Mouse (Mus musculus): ENCODE results near the gene Gm9936. TPM values are rescaled to one million over a fixed set of nuclear protein-coding genes. Genes with fewer than 3 reads are reported as not detected.
A peak's percentile ranks its signal among the peaks of the same experiment; 100 is the strongest.
"Not testable (repeated sequence)": the region's sequence is repeated elsewhere in the genome, so short reads cannot be mapped to it uniquely, and the experiment has no call there.

Gm9936 gene
- polyA plus RNA-seq, 1 experiment, result not detected

DNA sequence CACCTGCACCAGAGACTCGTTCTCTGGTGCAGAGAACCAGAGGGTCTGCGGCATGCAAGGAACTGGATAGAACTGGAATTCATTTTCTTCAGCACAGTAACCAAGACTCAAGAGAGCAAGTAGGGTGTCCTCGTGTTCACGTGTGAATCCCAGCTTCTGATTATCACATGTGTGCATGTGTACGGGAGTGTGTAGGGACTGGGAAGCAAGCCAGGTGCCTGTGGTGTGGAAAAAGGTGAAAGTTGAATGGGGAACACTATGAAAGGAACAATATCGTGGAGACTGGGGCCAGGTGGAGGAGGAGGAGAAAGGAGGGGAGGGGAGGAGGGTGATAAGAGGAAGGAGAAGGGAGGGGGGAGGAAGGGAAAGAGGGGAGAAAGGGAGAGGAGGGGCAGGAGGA is 28.3 kb upstream of the Gm9936 start:
- no peaks in the 10 kb centered on the region for H3K36me3 ChIP-seq (ENCODE audit: control insufficient read depth, insufficient read depth, low read length)
- no peak for TF ChIP-seq POLR2A (IDR thresholded peaks at IDR 0.05; ENCODE audit: low read depth, low read length)
- TF ChIP-seq CTCF (IDR thresholded peaks at IDR 0.05; ENCODE audit: extremely low read depth, insufficient read length, insufficient replicate concordance, low read depth, low read length), result no peak
- H3K27me3 ChIP-seq (ENCODE audit: control insufficient read depth, insufficient read depth, low read length), result no peaks in the 10 kb centered on the region
- H3K4me1 ChIP-seq (ENCODE audit: control insufficient read depth, insufficient read depth, insufficient read length, low read length), result no peaks in the 10 kb centered on the region
- WGBS, result 45% methylated on average over 6 of the region's 6 CpGs
- no peak overlapping the region for H3K4me3 ChIP-seq (ENCODE audit: low read depth, low read length)
- no peak overlapping the region for H3K27ac ChIP-seq (ENCODE audit: insufficient read depth, low read depth, low read length)

GRCm38 (mm10) chr5:114883022-114883421 is 24.5 kb upstream of the Gm9936 start:
- H3K27me3 ChIP-seq (ENCODE audit: control insufficient read depth, insufficient read depth, low read length), result no peaks in the 10 kb centered on the region
- TF ChIP-seq POLR2A (IDR thresholded peaks at IDR 0.05; ENCODE audit: low read depth, low read length), result no peak
- no peak for TF ChIP-seq CTCF (IDR thresholded peaks at IDR 0.05; ENCODE audit: extremely low read depth, insufficient read length, insufficient replicate concordance, low read depth, low read length)
- WGBS, result 90% methylated on average over 11 of the region's 11 CpGs
- no peak overlapping the region for H3K4me3 ChIP-seq (ENCODE audit: low read depth, low read length)
- H3K27ac ChIP-seq (ENCODE audit: insufficient read depth, low read depth, low read length), result no peak overlapping the region
- no peaks in the 10 kb centered on the region for H3K4me1 ChIP-seq (ENCODE audit: control insufficient read depth, insufficient read depth, insufficient read length, low read length)
- no peaks in the 10 kb centered on the region for H3K36me3 ChIP-seq (ENCODE audit: control insufficient read depth, insufficient read depth, low read length)

DNA sequence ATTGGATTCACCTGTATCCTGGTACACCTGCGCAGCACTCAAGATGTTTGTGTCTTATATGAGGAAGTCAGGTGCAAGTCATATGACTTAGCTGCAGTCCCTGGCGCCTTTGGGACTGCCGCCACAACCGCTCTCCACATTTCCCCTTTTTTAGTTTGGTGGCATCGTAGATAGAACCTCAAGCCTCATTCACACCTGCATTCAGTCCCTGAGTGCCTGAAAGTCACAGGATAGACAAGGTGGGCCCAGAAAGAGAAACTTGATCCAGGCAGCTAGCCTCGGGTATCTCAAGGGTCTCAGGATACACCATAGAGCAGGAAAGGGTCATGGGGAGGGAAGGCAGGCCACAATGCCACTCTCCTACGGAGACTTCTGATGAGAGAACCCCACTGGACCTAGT is 23.8 kb upstream of the Gm9936 start:
- 86% methylated on average over 6 of the region's 7 CpGs for WGBS
- H3K4me1 ChIP-seq (ENCODE audit: control insufficient read depth, insufficient read depth, insufficient read length, low read length); H3K27me3 ChIP-seq (ENCODE audit: control insufficient read depth, insufficient read depth, low read length); H3K4me3 ChIP-seq (ENCODE audit: low read depth, low read length); H3K27ac ChIP-seq (ENCODE audit: insufficient read depth, low read depth, low read length); H3K36me3 ChIP-seq (ENCODE audit: control insufficient read depth, insufficient read depth, low read length): not testable (repeated sequence)

GRCm38 (mm10) chr5:114879399-114879798 is 20.9 kb upstream of the Gm9936 start:
- WGBS, result 62% methylated on average over 13 of the region's 13 CpGs
- TF ChIP-seq CTCF (IDR thresholded peaks at IDR 0.05; ENCODE audit: extremely low read depth, insufficient read length, insufficient replicate concordance, low read depth, low read length) (no peak), POLR2A (IDR thresholded peaks at IDR 0.05; ENCODE audit: low read depth, low read length) (no peak)
- Histone ChIP-seq H3K4me1 (ENCODE audit: control insufficient read depth, insufficient read depth, insufficient read length, low read length) (no peaks in the 10 kb centered on the region), H3K36me3 (ENCODE audit: control insufficient read depth, insufficient read depth, low read length) (no peaks in the 10 kb centered on the region), H3K4me3 (ENCODE audit: low read depth, low read length) (no peak overlapping the region), H3K27me3 (ENCODE audit: control insufficient read depth, insufficient read depth, low read length) (0 out of 2 replicates have a peak, but pooled peaks cover 3% of the 10 kb centered on the region), H3K27ac (ENCODE audit: insufficient read depth, low read depth, low read length) (no peak overlapping the region)

DNA sequence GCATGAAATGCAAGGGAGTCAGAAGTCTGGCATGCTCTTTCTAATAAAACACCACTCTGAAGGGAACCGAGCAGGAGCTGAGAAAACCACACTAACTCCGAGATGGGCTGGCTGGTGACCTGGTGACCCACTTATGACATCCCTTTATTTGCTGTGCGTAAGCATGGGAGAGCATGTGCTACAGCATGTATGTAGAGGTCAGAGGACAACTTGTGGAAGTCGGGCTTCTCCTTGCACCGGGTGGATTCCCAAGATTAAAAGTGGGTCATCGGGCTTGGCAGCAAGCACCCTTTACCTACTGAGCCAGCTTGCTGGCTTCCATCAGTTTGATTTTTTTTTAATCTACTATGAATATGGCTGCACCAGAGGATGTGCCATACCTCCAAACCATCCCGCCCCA is 19.0 kb upstream of the Gm9936 start:
- no peaks in the 10 kb centered on the region for H3K4me1 ChIP-seq (ENCODE audit: control insufficient read depth, insufficient read depth, insufficient read length, low read length)
- WGBS, result 82% methylated on average over 7 of the region's 7 CpGs
- no peak for TF ChIP-seq POLR2A (IDR thresholded peaks at IDR 0.05; ENCODE audit: low read depth, low read length)

GRCm38 (mm10) chr5:114876331-114876730 is 17.8 kb upstream of the Gm9936 start:
- no peaks in the 10 kb centered on the region for H3K4me1 ChIP-seq (ENCODE audit: control insufficient read depth, insufficient read depth, insufficient read length, low read length)
- H3K27me3 ChIP-seq (ENCODE audit: control insufficient read depth, insufficient read depth, low read length), result 0 out of 2 replicates have a peak, but pooled peaks cover 6% of the 10 kb centered on the region
- H3K27ac ChIP-seq (ENCODE audit: insufficient read depth, low read depth, low read length), result no peak overlapping the region
- no peaks in the 10 kb centered on the region for H3K36me3 ChIP-seq (ENCODE audit: control insufficient read depth, insufficient read depth, low read length)
- 76% methylated on average over 6 of the region's 6 CpGs for WGBS
- TF ChIP-seq POLR2A (IDR thresholded peaks at IDR 0.05; ENCODE audit: low read depth, low read length), result no peak
- TF ChIP-seq CTCF (IDR thresholded peaks at IDR 0.05; ENCODE audit: extremely low read depth, insufficient read length, insufficient replicate concordance, low read depth, low read length), result no peak
- no peak overlapping the region for H3K4me3 ChIP-seq (ENCODE audit: low read depth, low read length)

More for the DNA sequence above, 19.0 kb upstream of the Gm9936 start:
- Histone ChIP-seq H3K27me3 (ENCODE audit: control insufficient read depth, insufficient read depth, low read length) (0 out of 2 replicates have a peak, but pooled peaks cover 6% of the 10 kb centered on the region), H3K36me3 (ENCODE audit: control insufficient read depth, insufficient read depth, low read length) (no peaks in the 10 kb centered on the region), H3K27ac (ENCODE audit: insufficient read depth, low read depth, low read length) (no peak overlapping the region), H3K4me3 (ENCODE audit: low read depth, low read length) (no peak overlapping the region)

GRCm38 (mm10) chr5:114875858-114876257 is 17.4 kb upstream of the Gm9936 start:
- Histone ChIP-seq H3K27ac (ENCODE audit: insufficient read depth, low read depth, low read length) (no peak overlapping the region), H3K27me3 (ENCODE audit: control insufficient read depth, insufficient read depth, low read length) (0 out of 2 replicates have a peak, but pooled peaks cover 6% of the 10 kb centered on the region), H3K4me3 (ENCODE audit: low read depth, low read length) (0 out of 2 replicates have a peak overlapping the region, but pooled peaks have one; percentile 13), H3K4me1 (ENCODE audit: control insufficient read depth, insufficient read depth, insufficient read length, low read length) (no peaks in the 10 kb centered on the region), H3K36me3 (ENCODE audit: control insufficient read depth, insufficient read depth, low read length) (no peaks in the 10 kb centered on the region)
- WGBS, result 25% methylated on average over 6 of the region's 6 CpGs
- TF ChIP-seq CTCF (IDR thresholded peaks at IDR 0.05; ENCODE audit: extremely low read depth, insufficient read length, insufficient replicate concordance, low read depth, low read length) (peak; percentile 62; the same call in 1 of the 2 replicates), POLR2A (IDR thresholded peaks at IDR 0.05; ENCODE audit: low read depth, low read length) (no peak)

DNA sequence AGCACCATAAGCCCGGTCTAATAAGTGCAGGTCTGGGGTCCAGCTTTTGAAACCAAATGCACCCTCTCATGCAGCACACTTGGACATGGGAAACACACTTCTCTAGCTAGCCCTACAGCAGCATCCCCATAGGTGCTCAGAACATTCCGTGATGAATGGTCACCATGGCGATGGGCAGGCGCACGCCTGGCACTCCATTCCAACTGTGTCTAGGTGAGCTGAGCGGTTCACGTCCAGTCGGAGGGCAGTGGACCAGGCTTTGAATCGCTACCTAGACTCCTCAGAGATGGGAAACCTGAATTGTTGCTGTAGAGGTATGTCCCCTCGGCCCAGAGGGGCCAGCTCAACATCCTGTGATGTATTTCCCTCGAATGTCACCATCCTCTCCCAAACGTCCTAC is 6.8 kb upstream of the Gm9936 start:
- 91% methylated on average over 12 of the region's 12 CpGs for WGBS
- H3K36me3 ChIP-seq (ENCODE audit: control insufficient read depth, insufficient read depth, low read length), result no peaks in the 10 kb centered on the region
- H3K27ac ChIP-seq (ENCODE audit: insufficient read depth, low read depth, low read length), result no peak overlapping the region
- H3K27me3 ChIP-seq (ENCODE audit: control insufficient read depth, insufficient read depth, low read length), result 0 out of 2 replicates have a peak, but pooled peaks cover 2% of the 10 kb centered on the region
- TF ChIP-seq POLR2A (IDR thresholded peaks at IDR 0.05; ENCODE audit: low read depth, low read length) (no peak), CTCF (IDR thresholded peaks at IDR 0.05; ENCODE audit: extremely low read depth, insufficient read length, insufficient replicate concordance, low read depth, low read length) (no peak)
- H3K4me1 ChIP-seq (ENCODE audit: control insufficient read depth, insufficient read depth, insufficient read length, low read length), result no peaks in the 10 kb centered on the region; the same call in 1 of the 2 replicates
- H3K4me3 ChIP-seq (ENCODE audit: low read depth, low read length), result no peak overlapping the region
